Mouse (Mus musculus): Measurements from ENCODE around the gene Me1. TPM values are rescaled to one million over a fixed set of nuclear protein-coding genes. Genes with fewer than 3 reads are reported as not detected.

Me1 gene
- polyA plus RNA-seq, 1 experiment, result 5.0 TPM

GRCm38 (mm10) chr9:86572636-86573291, 123.0 kb downstream of the Me1 start:
- WGBS, result 5% methylated on average over 13 of the region's 13 CpGs
- no peak for TF ChIP-seq POLR2A (IDR thresholded peaks at IDR 0.05; ENCODE audit: low read depth, low read length)
- TF ChIP-seq CTCF (IDR thresholded peaks at IDR 0.05; ENCODE audit: extremely low read depth, insufficient read length, insufficient replicate concordance, low read depth, low read length), result peak; percentile 79; the same call in 1 of the 2 replicates
- H3K36me3 ChIP-seq (ENCODE audit: control insufficient read depth, insufficient read depth, low read length), result peaks cover 6% of the 10 kb centered on the region
- no peaks in the 10 kb centered on the region for H3K27me3 ChIP-seq (ENCODE audit: control insufficient read depth, insufficient read depth, low read length)
- H3K27ac ChIP-seq (ENCODE audit: insufficient read depth, low read depth, low read length), result no peak overlapping the region
- H3K4me3 ChIP-seq (ENCODE audit: low read depth, low read length), result peak overlapping the region; percentile 95
- H3K4me1 ChIP-seq (ENCODE audit: control insufficient read depth, insufficient read depth, insufficient read length, low read length), result peaks cover 13% of the 10 kb centered on the region

- H3K27me3 ChIP-seq (ENCODE audit: control insufficient read depth, insufficient read depth, low read length), result no peaks in the 10 kb centered on the region
- H3K4me3 ChIP-seq (ENCODE audit: low read depth, low read length), result peak overlapping the region; percentile 95
- TF ChIP-seq POLR2A (IDR thresholded peaks at IDR 0.05; ENCODE audit: low read depth, low read length) (no peak), CTCF (IDR thresholded peaks at IDR 0.05; ENCODE audit: extremely low read depth, insufficient read length, insufficient replicate concordance, low read depth, low read length) (no peak)
- peaks cover 13% of the 10 kb centered on the region for H3K4me1 ChIP-seq (ENCODE audit: control insufficient read depth, insufficient read depth, insufficient read length, low read length)
- no peak overlapping the region for H3K27ac ChIP-seq (ENCODE audit: insufficient read depth, low read depth, low read length)
- peaks cover 10% of the 10 kb centered on the region for H3K36me3 ChIP-seq (ENCODE audit: control insufficient read depth, insufficient read depth, low read length)
- under 1% methylated on average over 25 of the region's 25 CpGs for WGBS
Measured at GRCm38 (mm10) chr9:86572196-86572595, 123.6 kb downstream of the Me1 start.

DNA sequence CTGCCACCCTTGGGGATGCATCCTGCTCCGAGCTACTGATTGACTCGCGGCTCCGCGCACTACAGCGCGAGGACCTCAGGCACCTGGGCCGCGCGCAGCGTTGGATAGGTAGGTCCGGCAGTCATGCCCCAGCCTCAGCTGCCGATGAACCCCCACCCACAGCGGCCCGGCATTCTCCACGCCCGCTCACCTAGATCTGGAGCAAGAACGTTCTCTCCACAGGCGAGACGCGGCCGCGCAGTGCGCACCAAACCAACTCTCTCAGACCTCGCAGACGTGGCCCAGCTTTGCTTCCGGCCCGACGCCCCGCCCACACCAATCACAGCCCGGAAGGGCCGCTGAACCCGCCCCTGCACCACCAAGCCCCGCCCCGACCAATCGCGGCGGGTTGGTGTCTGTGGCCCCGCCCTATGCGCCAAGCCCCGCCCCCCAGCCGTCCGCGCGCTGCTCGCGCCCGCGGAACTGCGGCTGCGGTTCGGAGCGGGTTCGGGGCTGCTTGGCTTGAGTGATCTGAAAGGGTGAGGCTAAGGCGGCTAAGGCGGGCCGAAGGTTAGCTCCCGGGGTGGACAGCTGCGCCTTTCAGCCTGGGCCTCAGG, 124.1 kb downstream of the Me1 start, which contains the start of the genes Pgm3 and Rwdd2a:
TSS of gene Pgm3 (minus strand) at position 303 of the 596 bp plus-strand sequence.
TSS of gene Rwdd2a (plus strand) at position 452 of the 596 bp plus-strand sequence.
- Histone ChIP-seq H3K36me3 (ENCODE audit: control insufficient read depth, insufficient read depth, low read length) (peaks cover 15% of the 10 kb centered on the region), H3K27ac (ENCODE audit: insufficient read depth, low read depth, low read length) (peak within 1 kb of the TSS; percentile 83), H3K4me3 (ENCODE audit: low read depth, low read length) (peak within 1 kb of the TSS; percentile 95), H3K4me1 (ENCODE audit: control insufficient read depth, insufficient read depth, insufficient read length, low read length) (peaks cover 13% of the 10 kb centered on the region), H3K27me3 (ENCODE audit: control insufficient read depth, insufficient read depth, low read length) (no peaks in the 10 kb centered on the region)
- under 1% methylated on average over 59 of the region's 59 CpGs for WGBS
- no peak for TF ChIP-seq CTCF (IDR thresholded peaks at IDR 0.05; ENCODE audit: extremely low read depth, insufficient read length, insufficient replicate concordance, low read depth, low read length)
- TF ChIP-seq POLR2A (IDR thresholded peaks at IDR 0.05; ENCODE audit: low read depth, low read length), result peak; percentile 97

DNA sequence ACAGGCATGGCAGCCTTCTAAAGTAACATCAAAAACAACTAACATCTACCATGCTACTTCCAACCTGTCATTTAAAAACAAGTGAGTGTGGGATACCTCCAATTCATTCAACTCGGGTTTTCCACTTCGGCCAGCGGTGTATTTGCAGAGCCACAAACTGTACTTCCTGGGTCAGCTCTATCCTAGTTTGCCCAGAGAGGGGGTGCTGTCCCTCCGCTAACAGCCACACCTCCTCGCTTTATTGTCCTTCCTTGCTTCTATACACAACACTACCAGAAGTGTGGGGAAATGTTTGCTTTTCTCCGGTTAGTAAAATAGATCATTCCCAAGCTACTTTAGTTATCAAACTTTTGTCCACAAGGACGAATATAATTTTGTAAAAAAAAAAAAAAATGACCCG, 124.8 kb downstream of the Me1 start:
- 4% methylated on average over 8 of the region's 8 CpGs for WGBS
- no peak for TF ChIP-seq POLR2A (IDR thresholded peaks at IDR 0.05; ENCODE audit: low read depth, low read length)
- TF ChIP-seq CTCF (IDR thresholded peaks at IDR 0.05; ENCODE audit: extremely low read depth, insufficient read length, insufficient replicate concordance, low read depth, low read length), result no peak

DNA sequence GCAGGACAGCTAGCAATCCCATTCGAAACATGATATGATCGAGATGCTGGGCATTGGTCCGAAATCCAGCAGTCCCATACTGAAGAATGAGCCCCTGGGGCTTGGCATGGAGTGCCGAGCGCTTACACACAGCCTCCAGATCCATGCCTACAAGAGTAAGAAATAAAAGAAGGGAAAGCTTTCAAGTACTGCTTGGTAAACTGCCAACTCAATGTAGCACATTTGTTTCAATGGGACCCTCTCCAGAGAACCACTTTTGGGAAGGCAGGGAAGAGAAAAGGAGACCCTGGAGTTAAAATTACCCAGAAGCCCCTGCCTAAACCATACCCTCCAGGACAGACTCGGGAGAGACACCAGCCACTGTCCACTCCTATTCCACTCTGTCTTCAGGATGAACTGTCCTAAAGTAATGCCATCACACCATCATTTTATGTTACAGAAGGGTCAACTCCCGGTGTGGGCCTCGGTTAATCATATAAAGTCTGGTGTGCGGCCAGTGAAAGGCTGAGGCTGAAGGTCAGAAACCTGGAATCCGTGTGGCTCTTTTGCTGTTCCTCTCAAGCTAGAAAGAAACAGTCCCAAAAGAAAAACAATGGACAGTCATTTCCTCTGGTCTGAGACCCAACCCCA, 125.4 kb downstream of the Me1 start:
- Histone ChIP-seq H3K4me1 (ENCODE audit: control insufficient read depth, insufficient read depth, insufficient read length, low read length) (peaks cover 13% of the 10 kb centered on the region), H3K4me3 (ENCODE audit: low read depth, low read length) (peak overlapping the region; percentile 43; the same call in 1 of the 2 replicates), H3K27me3 (ENCODE audit: control insufficient read depth, insufficient read depth, low read length) (no peaks in the 10 kb centered on the region), H3K36me3 (ENCODE audit: control insufficient read depth, insufficient read depth, low read length) (peaks cover 19% of the 10 kb centered on the region), H3K27ac (ENCODE audit: insufficient read depth, low read depth, low read length) (peak overlapping the region; percentile 28; the same call in 1 of the 2 replicates)
- WGBS, result 65% methylated on average over 10 of the region's 10 CpGs
- TF ChIP-seq POLR2A (IDR thresholded peaks at IDR 0.05; ENCODE audit: low read depth, low read length), result no peak
- no peak for TF ChIP-seq CTCF (IDR thresholded peaks at IDR 0.05; ENCODE audit: extremely low read depth, insufficient read length, insufficient replicate concordance, low read depth, low read length)

More for the DNA sequence above, 124.8 kb downstream of the Me1 start:
- Histone ChIP-seq H3K4me1 (ENCODE audit: control insufficient read depth, insufficient read depth, insufficient read length, low read length) (peaks cover 13% of the 10 kb centered on the region), H3K27me3 (ENCODE audit: control insufficient read depth, insufficient read depth, low read length) (no peaks in the 10 kb centered on the region), H3K36me3 (ENCODE audit: control insufficient read depth, insufficient read depth, low read length) (peaks cover 15% of the 10 kb centered on the region), H3K4me3 (ENCODE audit: low read depth, low read length) (peak overlapping the region; percentile 43), H3K27ac (ENCODE audit: insufficient read depth, low read depth, low read length) (no peak overlapping the region; the same call in 1 of the 2 replicates)

DNA sequence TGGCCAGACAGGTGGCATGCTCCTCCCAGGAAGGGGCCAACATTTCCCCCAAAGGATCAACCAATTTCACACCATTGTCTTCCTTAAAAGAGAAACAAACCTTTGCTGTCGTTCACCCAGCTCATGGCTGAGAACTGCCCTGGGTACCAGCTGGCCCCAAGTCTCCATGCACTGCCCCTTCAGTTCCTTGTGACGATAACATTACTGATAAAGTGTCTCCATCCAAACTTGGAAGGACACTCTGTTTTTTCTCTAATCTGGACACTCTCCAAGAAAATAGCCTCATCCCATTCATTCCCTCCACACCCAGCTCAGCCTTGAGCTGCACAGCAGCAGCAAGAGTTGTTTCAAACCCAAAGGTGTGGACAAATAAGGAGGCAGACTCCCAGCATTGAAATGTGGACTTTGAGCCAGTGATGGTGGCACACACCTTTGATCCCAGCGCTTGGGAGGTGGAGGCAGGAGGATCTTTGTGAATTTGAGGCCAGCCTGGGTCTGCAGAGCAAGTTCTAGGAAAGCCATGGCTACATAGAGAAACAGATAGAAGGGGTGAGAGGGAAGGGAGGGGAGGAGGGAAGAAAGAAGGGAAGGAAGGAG, 126.3 kb downstream of the Me1 start:
- no peaks in the 10 kb centered on the region for H3K27me3 ChIP-seq (ENCODE audit: control insufficient read depth, insufficient read depth, low read length)
- TF ChIP-seq POLR2A (IDR thresholded peaks at IDR 0.05; ENCODE audit: low read depth, low read length), result no peak
- TF ChIP-seq CTCF (IDR thresholded peaks at IDR 0.05; ENCODE audit: extremely low read depth, insufficient read length, insufficient replicate concordance, low read depth, low read length), result no peak
- H3K27ac ChIP-seq (ENCODE audit: insufficient read depth, low read depth, low read length), result peak overlapping the region; percentile 60
- 32% methylated on average over 3 of the region's 3 CpGs for WGBS
- peaks cover 28% of the 10 kb centered on the region for H3K36me3 ChIP-seq (ENCODE audit: control insufficient read depth, insufficient read depth, low read length)
- H3K4me3 ChIP-seq (ENCODE audit: low read depth, low read length), result peak overlapping the region; percentile 4; the same call in 1 of the 2 replicates
- peaks cover 13% of the 10 kb centered on the region for H3K4me1 ChIP-seq (ENCODE audit: control insufficient read depth, insufficient read depth, insufficient read length, low read length)

Measured in small intestine, adult 2 months (tissue).